Mouse (Mus musculus) E14TG2a.4 (cell line): Measurements from ENCODE around the gene 5330417C22Rik.
A peak's percentile ranks its signal among the peaks of the same experiment; 100 is the strongest.

ENCODE experiments used
- H3K27me3 ChIP-seq: 2 replicates; pipeline ENCODE4 v1.6.1; 2014; ENCODE audit warnings: low read length, control low read depth; ENCODE audit not compliant: insufficient read depth
- H3K36me3 ChIP-seq: 2 replicates; pipeline ENCODE4 v1.6.1; 2014; ENCODE audit warnings: low read length, control low read depth; ENCODE audit not compliant: insufficient read depth
- H3K4me1 ChIP-seq: replicated peaks from 2 replicates; pipeline ENCODE4 v1.6.1; 2014; ENCODE audit warnings: low read depth, low read length, control low read depth
- H3K4me3 ChIP-seq: replicated peaks from 2 replicates; pipeline ENCODE4 v1.5.1; 2014; ENCODE audit warnings: mild to moderate bottlenecking, low read length
- H3K9me3 ChIP-seq: 2 replicates; pipeline ENCODE4 v1.6.1; 2014; ENCODE audit warnings: low read length, control low read depth
- CTCF ChIP-seq: conservative IDR thresholded peaks from 2 replicates; pipeline ENCODE4 v1.5.1; 2014; ENCODE audit warnings: low read length
- NANOG ChIP-seq: IDR thresholded peaks from 2 replicates; pipeline ENCODE4 v1.6.1; 2014; ENCODE audit warnings: borderline replicate concordance, low read length, mixed read lengths
- POU5F1 ChIP-seq: IDR thresholded peaks from 2 replicates; pipeline ENCODE4 v1.6.1; 2014; ENCODE audit warnings: low read length, borderline replicate concordance

5330417C22Rik gene

DNA sequence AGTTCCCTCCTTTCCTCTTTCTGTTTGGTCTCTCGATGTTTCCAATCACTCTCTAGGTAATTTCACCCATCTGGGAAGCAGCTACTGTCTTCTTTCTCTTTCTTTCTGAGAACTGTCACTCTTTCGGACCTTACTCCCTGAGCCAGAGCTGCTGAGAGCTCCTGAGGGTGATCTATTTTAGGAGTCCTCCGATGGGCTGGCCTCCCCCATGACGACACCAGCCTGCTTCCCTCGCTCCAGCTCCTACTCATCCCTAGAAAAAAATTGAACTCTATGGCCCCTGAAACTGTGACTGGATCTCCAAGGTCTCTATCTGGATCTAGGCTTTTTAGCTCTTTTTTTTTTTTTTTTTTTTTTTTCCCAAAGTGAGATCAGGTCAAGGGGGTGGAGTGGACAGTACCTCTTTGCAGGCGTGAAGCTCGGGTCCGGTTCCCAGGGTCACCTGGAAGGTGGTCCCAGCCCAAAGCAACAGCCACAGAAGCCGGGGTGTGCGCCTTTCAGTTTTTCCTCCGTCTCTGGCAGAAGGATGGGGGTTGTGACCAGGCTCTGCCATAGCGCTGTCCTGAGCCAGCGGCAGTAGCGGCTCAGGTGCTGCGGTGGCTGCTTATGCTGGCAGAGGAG, 330 bp downstream of the 5330417C22Rik start:
- H3K4me1 ChIP-seq, result peaks cover 11% of the 10 kb centered on the region
- H3K4me3 ChIP-seq, result peak overlapping the region; percentile 76
- H3K27me3 ChIP-seq, result peaks cover 31% of the 10 kb centered on the region
- no peaks in the 10 kb centered on the region for H3K9me3 ChIP-seq
- TF ChIP-seq POU5F1 (no peak), NANOG (no peak), CTCF (no peak)
- H3K36me3 ChIP-seq, result no peaks in the 10 kb centered on the region

DNA sequence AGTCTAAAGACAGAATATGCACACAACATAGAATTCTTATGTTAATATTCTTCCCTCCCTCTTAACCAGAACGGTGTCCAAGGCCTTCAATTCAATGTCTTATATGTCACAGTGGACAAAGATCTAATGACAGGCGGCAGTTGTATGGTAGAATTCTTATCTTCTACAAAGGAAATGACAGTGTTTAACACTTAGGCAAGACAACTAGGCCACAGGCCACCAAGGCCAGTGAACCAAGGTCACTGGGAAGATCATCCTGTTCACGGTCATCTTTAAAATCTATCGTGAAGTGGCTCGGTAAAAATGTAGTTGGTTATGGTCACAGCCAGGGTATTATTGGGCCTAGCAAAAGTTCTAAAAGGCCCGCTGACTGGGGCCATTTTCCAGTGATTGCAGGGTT, 2.4 kb downstream of the 5330417C22Rik start, which contains the start of gene 1700013F07Rik:
TSS of gene 1700013F07Rik (plus strand) at position 200 of the 400 bp plus-strand sequence.
- Histone ChIP-seq H3K9me3 (no peaks in the 10 kb centered on the region), H3K4me1 (peaks cover 11% of the 10 kb centered on the region), H3K36me3 (no peaks in the 10 kb centered on the region), H3K27me3 (peaks cover 31% of the 10 kb centered on the region), H3K4me3 (no peak within 1 kb of the TSS)
- TF ChIP-seq CTCF (no peak), POU5F1 (no peak), NANOG (no peak)

DNA sequence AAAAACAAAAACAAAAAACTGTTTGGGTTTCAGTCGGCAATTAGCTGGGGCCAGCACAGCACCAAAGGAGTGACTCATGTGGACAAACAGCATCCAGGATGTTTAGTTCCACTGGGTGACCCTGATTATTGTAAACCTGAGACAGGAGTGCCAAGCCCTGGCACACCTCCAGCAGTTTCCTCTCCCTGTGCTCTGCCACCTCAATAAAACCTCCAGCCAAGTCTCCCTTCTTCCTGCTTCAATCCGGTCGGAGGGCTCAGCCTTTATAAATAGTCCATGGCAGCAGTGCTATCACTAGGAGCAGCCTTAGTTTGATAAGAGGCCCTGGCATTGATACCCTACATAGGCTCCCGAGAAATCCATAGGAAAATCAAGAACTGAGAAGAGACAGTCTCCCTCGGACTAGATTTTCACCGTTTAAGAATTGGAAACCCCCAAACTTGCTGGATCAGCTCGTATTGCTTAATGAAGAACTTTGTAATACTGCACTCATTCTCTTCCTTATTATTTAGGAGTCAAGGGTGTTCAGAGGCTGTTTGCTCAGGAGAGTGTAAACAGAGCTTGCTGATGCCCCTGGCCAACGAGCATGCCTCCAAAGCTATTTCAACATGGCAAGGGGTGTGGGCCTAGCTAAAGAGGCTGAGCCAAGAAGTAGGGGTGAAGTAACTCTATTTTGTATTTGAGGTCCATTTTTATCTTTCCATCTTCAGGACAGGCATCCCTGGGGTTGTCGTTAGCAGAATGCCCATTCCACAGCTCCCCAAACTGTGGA, 3.0 kb downstream of the 5330417C22Rik start:
- Histone ChIP-seq H3K36me3 (no peaks in the 10 kb centered on the region), H3K4me1 (peaks cover 11% of the 10 kb centered on the region), H3K27me3 (peaks cover 31% of the 10 kb centered on the region), H3K4me3 (no peak overlapping the region), H3K9me3 (no peaks in the 10 kb centered on the region)
- TF ChIP-seq POU5F1 (no peak), NANOG (no peak), CTCF (no peak)

DNA sequence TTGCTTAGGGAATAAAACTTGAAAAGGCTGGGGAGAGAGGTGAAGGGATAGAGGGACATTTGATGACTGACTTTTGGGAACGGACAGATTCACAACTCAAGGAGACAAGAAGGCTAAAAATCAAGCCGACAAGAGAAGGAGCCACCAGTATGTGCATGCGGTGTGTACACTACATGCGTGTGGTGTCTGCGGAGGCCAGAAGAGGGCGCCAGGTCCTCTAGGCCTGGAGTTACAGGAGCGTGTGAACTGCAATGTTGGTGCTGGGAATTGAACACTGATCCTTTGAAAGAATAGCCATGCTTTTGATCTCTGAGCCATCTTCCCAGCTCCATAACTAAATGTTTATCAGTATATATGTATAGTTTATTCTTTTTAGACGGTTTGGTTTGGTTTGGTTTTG, 7.8 kb downstream of the 5330417C22Rik start:
- H3K4me1 ChIP-seq, result no peaks in the 10 kb centered on the region
- H3K9me3 ChIP-seq, result no peaks in the 10 kb centered on the region
- TF ChIP-seq CTCF, result peak; percentile 54
- no peak for TF ChIP-seq POU5F1
- H3K36me3 ChIP-seq, result no peaks in the 10 kb centered on the region
- peaks cover 6% of the 10 kb centered on the region; the same call in 1 of the 2 replicates for H3K27me3 ChIP-seq
- no peak overlapping the region for H3K4me3 ChIP-seq

DNA sequence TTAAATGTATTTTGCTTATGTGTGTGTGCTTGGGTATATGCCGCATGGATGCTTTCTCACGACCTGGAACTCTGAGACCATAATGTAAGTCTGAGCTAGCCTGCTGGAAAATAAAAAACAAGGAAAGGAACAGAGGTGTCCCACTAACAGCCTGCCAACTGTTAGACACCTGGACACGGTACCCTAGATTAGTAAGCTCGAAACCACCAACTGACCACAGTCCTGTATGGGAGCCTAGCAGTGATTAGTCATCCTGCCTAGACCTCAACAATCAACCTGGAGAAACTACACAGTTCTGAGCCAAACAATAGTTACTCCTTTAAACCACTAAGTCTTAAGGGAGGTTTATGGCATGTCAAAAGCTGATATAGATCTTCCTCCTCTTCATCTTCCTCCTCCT, 12.9 kb downstream of the 5330417C22Rik start:
- Histone ChIP-seq H3K9me3 (no peaks in the 10 kb centered on the region), H3K36me3 (no peaks in the 10 kb centered on the region), H3K27me3 (no peaks in the 10 kb centered on the region; the same call in 1 of the 2 replicates), H3K4me3 (no peak overlapping the region), H3K4me1 (no peaks in the 10 kb centered on the region)
- TF ChIP-seq CTCF (no peak), POU5F1 (no peak), NANOG (no peak)

DNA sequence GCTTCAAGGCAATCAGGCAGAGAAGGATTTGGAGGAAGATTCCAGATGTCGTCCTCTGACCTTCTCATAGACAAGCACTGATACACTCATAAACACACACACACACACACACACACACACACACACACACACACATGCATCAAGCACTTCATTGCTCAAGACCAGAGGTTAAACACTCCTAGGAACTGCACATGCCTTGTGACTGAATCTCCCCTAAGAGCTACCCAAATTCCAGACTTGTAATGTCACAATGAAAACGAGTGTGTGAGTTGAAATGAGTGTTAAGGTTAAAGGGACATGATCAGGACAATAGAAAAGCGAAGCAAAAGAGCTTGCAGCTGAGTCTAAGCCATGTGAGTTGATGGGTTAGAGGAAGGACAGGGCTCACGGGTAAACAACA, 18.1 kb downstream of the 5330417C22Rik start:
- Histone ChIP-seq H3K27me3 (no peaks in the 10 kb centered on the region; the same call in 1 of the 2 replicates), H3K9me3 (no peaks in the 10 kb centered on the region), H3K4me3 (no peak overlapping the region), H3K4me1 (peaks cover 5% of the 10 kb centered on the region), H3K36me3 (no peaks in the 10 kb centered on the region)
- TF ChIP-seq CTCF, result no peak
- no peak for TF ChIP-seq NANOG
- no peak for TF ChIP-seq POU5F1

DNA sequence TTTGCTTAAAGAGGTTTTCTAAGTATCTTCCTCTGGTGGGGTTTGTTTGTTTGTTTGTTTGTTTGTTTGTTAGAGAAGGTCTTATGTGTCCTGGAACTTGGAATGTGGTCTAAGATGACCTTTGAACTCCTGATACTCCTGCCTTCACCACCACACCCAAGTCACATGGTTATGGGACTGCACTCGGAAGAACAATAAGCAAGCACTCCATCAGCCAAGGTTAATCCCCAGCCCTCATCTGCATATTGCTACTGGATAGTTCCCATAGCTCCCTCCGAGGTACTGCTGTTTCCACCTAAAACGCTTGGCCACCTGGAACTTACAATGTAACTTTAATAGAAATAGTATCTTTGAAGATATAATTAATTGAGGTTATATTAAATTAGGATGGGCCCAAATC, 22.9 kb downstream of the 5330417C22Rik start:
- H3K4me1 ChIP-seq, result peaks cover 44% of the 10 kb centered on the region
- H3K9me3 ChIP-seq, result no peaks in the 10 kb centered on the region
- H3K27me3 ChIP-seq, result no peaks in the 10 kb centered on the region
- TF ChIP-seq POU5F1 (no peak), NANOG (peak; percentile 62; the same call in 1 of the 2 replicates)
- H3K4me3 ChIP-seq, result no peak overlapping the region
- H3K36me3 ChIP-seq, result no peaks in the 10 kb centered on the region

DNA sequence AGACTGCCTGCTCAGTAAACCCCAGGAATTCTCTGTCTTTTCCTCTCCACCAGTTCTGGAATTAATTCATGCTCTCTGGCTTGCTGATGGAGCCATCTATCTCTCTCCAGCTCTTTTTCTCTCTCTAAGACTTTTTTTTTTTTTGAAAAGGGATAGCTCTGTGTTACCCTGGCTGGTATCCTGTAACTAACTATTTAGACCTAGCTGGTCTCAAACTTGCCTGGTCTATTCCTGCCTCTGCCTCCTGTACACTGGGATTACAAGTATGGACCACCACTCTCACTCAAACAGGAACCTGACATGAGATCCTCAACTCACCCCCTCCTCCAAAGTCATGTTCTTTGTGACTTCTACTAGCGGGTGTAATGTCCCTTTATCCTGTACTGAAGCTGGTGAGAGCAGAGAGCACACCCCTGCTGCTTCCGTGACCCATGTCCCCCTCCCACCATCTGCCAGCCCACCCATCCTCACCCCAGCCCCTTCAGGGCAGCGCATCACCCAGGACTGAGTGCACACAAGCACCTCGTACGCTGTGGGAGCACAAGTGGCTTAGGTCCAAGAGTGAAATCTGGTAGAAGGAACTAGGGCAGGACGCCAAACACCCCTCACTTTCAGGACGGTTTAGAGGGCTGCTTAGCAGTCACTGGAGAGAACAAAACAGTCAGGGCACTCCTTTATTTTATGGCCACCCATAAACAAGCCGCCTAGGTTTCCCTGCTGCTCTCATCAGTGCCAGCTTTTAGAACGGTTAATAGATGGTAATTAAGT, 25.4 kb downstream of the 5330417C22Rik start:
- Histone ChIP-seq H3K36me3 (no peaks in the 10 kb centered on the region), H3K9me3 (no peaks in the 10 kb centered on the region), H3K4me3 (no peak overlapping the region), H3K4me1 (peaks cover 48% of the 10 kb centered on the region), H3K27me3 (no peaks in the 10 kb centered on the region)
- TF ChIP-seq CTCF (no peak), NANOG (0 out of 2 replicates have a peak, but pooled peaks have one; percentile 24)

DNA sequence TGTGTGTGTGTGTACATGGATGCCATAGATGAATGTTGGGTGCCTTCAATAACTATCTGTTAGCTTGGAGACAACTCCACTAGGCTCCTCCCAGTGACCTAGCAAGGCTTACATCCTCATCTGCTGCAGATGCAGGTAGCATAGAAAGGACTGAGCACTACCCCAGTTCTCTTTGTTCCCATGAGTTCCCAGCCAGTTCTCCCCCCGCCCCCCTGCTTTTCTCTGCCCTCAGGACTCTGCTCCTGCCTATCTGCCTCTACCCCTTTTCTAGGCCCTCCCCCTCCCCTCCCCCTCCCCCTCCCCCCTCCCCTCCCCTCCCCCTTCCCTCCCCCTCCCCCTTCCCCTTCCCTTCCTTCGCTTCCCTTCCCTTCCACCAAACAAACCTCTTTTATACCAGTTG, 26.2 kb downstream of the 5330417C22Rik start:
- peaks cover 48% of the 10 kb centered on the region for H3K4me1 ChIP-seq
- no peaks in the 10 kb centered on the region for H3K27me3 ChIP-seq
- no peaks in the 10 kb centered on the region for H3K36me3 ChIP-seq
- no peak for TF ChIP-seq POU5F1
- H3K4me3 ChIP-seq, result no peak overlapping the region
- no peaks in the 10 kb centered on the region for H3K9me3 ChIP-seq
